Mouse (Mus musculus) thymus, adult 2 months (tissue): Measurements from ENCODE around the gene Mdga1.

Source experiments
- CTCF ChIP-seq: fragments of 200-500 bp; IDR thresholded peaks from 2 replicates; pipeline ENCODE4 v1.5.1; 2012; ENCODE audit warnings: mild to moderate bottlenecking, control low read depth, low read length, moderate library complexity, borderline replicate concordance; ENCODE audit not compliant: control insufficient read depth, poor library complexity, insufficient read depth; ENCODE audit errors: extremely low read depth
- POLR2A ChIP-seq: fragments of 200-500 bp; IDR thresholded peaks from 2 replicates; pipeline ENCODE4 v1.6.1; 2012; ENCODE audit warnings: mild to moderate bottlenecking, low read length, control low read depth, moderate library complexity; ENCODE audit not compliant: control insufficient read depth, poor library complexity, insufficient read depth; ENCODE audit errors: extremely low read depth

DNA sequence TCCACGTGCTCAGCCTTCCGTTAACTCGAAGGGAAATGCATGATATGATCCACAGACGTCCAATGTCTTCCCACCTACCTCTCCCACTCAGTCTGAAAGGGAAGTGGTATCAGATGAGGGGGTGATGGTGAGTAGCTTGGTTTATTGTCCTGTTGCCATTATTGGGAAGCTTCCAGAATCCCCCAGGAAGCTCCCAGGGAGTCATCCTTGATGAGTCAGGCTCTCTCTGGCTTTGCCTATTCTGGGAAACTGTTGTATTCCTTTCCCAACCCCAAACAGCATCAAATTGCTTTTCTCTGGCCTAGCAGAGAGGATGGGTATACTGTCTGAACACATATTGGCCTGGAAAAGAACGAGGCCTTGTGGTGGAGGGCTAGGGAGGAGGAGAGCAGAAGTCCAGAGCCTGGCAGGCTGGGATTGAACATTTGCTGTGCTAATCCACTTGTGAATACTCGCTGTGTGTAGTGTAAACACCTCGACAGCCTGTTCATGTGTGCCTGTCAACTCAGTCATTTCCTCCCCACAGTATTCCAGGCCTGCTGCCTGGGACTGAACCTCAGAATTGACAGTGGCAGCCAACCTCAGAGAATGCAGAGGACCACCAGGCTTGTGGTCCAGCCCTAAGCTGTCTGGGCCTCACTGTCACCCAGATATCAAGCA, 79.3 kb downstream of the Mdga1 start:
- no peak for TF ChIP-seq CTCF
- TF ChIP-seq POLR2A = no peak
